Comparison of ENCODE assay signal across 22 mouse cellular contexts in the genomic region with DNA sequence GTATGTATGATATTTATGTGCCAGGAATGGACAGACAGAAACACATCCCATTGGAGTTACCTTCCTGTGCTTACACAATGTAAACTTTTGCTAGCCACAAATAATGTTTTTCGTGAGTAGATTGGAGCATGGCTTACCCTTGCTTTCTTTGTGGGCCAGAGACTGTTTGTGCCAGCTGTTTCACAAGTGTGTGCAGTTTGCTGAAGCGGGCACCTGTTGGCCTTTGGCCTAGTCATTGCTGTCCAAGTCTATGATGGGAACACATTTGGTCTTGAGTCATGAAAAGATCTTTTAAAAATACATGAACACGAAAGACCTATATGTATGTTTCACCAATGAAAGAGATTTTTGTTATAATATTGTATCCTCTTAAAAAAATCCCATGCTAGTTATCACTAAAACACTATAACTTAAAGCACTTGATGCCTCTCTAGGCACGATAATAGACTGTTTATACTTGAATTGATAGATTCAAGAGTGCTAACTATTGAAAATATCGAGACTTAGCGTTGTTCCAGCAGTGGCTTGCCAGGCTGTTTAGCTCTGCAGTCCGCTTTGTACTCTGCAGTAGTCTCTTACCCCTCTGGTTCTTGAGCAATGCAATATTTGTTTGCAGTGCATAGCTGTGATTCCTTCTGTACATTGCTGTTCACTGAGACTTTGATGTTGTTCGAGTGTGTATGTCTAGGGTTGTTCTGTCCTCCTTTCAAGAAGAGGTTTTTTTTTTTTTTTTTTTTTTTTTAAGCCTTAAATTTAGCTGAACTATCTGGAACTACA. TPM values are rescaled to one million over a fixed set of nuclear protein-coding genes. Genes with fewer than 3 reads are reported as not detected.
A peak's percentile ranks its signal among the peaks of the same experiment; 100 is the strongest.
DNase-seq lines count a peak whose midpoint lies in the region; ATAC-seq and TF ChIP-seq lines count a peak whose summit lies in the region.
"Had no signal": no experiment of that assay in that cellular context is flagged by ENCODE, and none has a peak within 500 bp of the region (broad histone marks: within the 10 kb centered on the region; RNA-seq: fewer than 3 reads in every experiment).

No protein-coding gene starts in this region.

- no peak overlapping the region for H3K4me3 ChIP-seq in gastrocnemius, adult 2 months
- no peak overlapping the region for H3K4me3 ChIP-seq in liver, postnatal 0 days (ENCODE audit: low read depth, low read length)
- H3K4me3 ChIP-seq in liver, embryonic 11.5 days (ENCODE audit: low read depth, low read length), result no peak overlapping the region
- H3K4me3 ChIP-seq: embryonic facial prominence, embryonic 15.5 days; erythroblast, embryonic 14.5 days; forebrain, embryonic 10.5 days; heart, embryonic 10.5 days; hindbrain, embryonic 12.5 days had no signal

- H3K27ac ChIP-seq in gastrocnemius, adult 2 months, result peak overlapping the region; percentile 12; the same call in 1 of the 2 replicates
- peak overlapping the region; percentile 44 for H3K27ac ChIP-seq in liver, postnatal 0 days (ENCODE audit: low read depth)
- no peak overlapping the region for H3K27ac ChIP-seq in liver, embryonic 11.5 days (ENCODE audit: low read depth, low read length)
- H3K27ac ChIP-seq: embryonic facial prominence, embryonic 15.5 days; forebrain, embryonic 10.5 days; hindbrain, embryonic 12.5 days had no signal

- 67% methylated on average over 8 of the region's 8 CpGs for WGBS in liver, postnatal 0 days (ENCODE audit: insufficient replicate concordance)
- 86% methylated on average over 8 of the region's 8 CpGs for WGBS in liver, embryonic 11.5 days

- peaks cover 3% of the 10 kb centered on the region; the same call in 1 of the 2 replicates for H3K9me3 ChIP-seq in liver, postnatal 0 days (ENCODE audit: low read length)
- H3K9me3 ChIP-seq in liver, embryonic 11.5 days (ENCODE audit: control insufficient read depth, low read length), result no peaks in the 10 kb centered on the region
- H3K9me3 ChIP-seq: embryonic facial prominence, embryonic 15.5 days; forebrain, embryonic 10.5 days; heart, embryonic 10.5 days; hindbrain, embryonic 12.5 days had no signal

- H3K9ac ChIP-seq in liver, postnatal 0 days (replicated peaks), result no peak overlapping the region
- no peak overlapping the region for H3K9ac ChIP-seq in liver, embryonic 11.5 days (ENCODE audit: low read depth, low read length)
- H3K9ac ChIP-seq: embryonic facial prominence, embryonic 15.5 days; hindbrain, embryonic 12.5 days had no signal

- TF ChIP-seq EP300 in liver, postnatal 0 days (IDR thresholded peaks at IDR 0.05; ENCODE audit: low read depth), result no peak

- H3K36me3 ChIP-seq in liver, postnatal 0 days (replicated peaks; ENCODE audit: insufficient read depth, low read length), result no peaks in the 10 kb centered on the region
- no peaks in the 10 kb centered on the region; the same call in 1 of the 2 replicates for H3K36me3 ChIP-seq in liver, embryonic 11.5 days (ENCODE audit: control insufficient read depth, insufficient read depth, low read length)

- peaks cover 28% of the 10 kb centered on the region for H3K4me1 ChIP-seq in liver, postnatal 0 days (ENCODE audit: insufficient read depth)
- peaks cover 14% of the 10 kb centered on the region for H3K4me1 ChIP-seq in liver, embryonic 11.5 days (replicated peaks; ENCODE audit: control insufficient read depth, insufficient read depth, low read length)

- intact Hi-C loops in gastrocnemius, adult 2 months (cut with DNase I), result no loop called here
- intact Hi-C loops in gastrocnemius, postnatal 36 days (cut with DNase I), result no loop called here

- ATAC-seq in liver, postnatal 0 days, result peak; percentile 77
- ATAC-seq in liver, embryonic 11.5 days (replicated peaks; ENCODE audit: low FRiP score), result no peak
- ATAC-seq: forebrain, embryonic 14.5 days; hindbrain, embryonic 16.5 days; inflammation-experienced regulatory T-cells, adult 6 months had no signal

- peak; percentile 43 for DNase-seq in adrenal gland, postnatal 10 days
- no peak for DNase-seq in adrenal gland, adult 18-20 months (ENCODE audit: low spot score in 2 of 2)
- peak; percentile 55 for DNase-seq in gastrocnemius, adult 2 months
- DNase-seq in gastrocnemius, postnatal 36 days, result no peak
- DNase-seq in liver, postnatal 0 days, result no peak
- no peak for DNase-seq in liver, embryonic 11.5 days (ENCODE audit: low spot score)
- DNase-seq in adipocyte (ENCODE audit: low spot score), result peak; percentile 19
- no peak for DNase-seq in yolk sac, embryonic 10.5 days (ENCODE audit: low spot score)
- DNase-seq: cerebellum, adult 11-12 months; cerebellum, adult 9-10 months; cerebellum, postnatal 36 days; heart, adult 18-20 months; heart, postnatal 10 days; heart, postnatal 4 days had no signal

- TF ChIP-seq CTCF in gastrocnemius, adult 2 months (IDR thresholded peaks at IDR 0.05), result no peak
- no peak for TF ChIP-seq CTCF in liver, postnatal 0 days (IDR thresholded peaks at IDR 0.05; ENCODE audit: low read depth)

- no peaks in the 10 kb centered on the region for H3K27me3 ChIP-seq in liver, postnatal 0 days (ENCODE audit: insufficient read depth, low read length)
- H3K27me3 ChIP-seq in liver, embryonic 11.5 days (replicated peaks; ENCODE audit: control insufficient read depth, insufficient read depth, low read length), result no peaks in the 10 kb centered on the region
- H3K27me3 ChIP-seq: embryonic facial prominence, embryonic 15.5 days; hindbrain, embryonic 12.5 days had no signal

- H3K4me2 ChIP-seq in liver, postnatal 0 days (ENCODE audit: low read depth, low read length), result 0 out of 2 replicates have a peak overlapping the region, but pooled peaks have one; percentile 4
- no peak overlapping the region for H3K4me2 ChIP-seq in liver, embryonic 11.5 days
- H3K4me2 ChIP-seq: embryonic facial prominence, embryonic 15.5 days; hindbrain, embryonic 12.5 days had no signal

RNA-seq across cellular contexts. Expression of a gene that starts 8.1 kb away (rescaled TPM):
- 10 to 100 TPM; 54.8 to 75.8 TPM for total RNA-seq in adrenal gland, postnatal 10 days (2021)
- total RNA-seq in adrenal gland, adult 18-20 months (2021), result 10 to 100 TPM; 36.9 to 63.6 TPM
- total RNA-seq in gastrocnemius, adult 2 months (2021), result 10 to 100 TPM; 50.2 to 51.8 TPM
- total RNA-seq in gastrocnemius, postnatal 36 days (2021), result 10 to 100 TPM; 40.3 to 42.4 TPM
- 38.9 and 40.8 TPM in 2 replicates for polyA plus RNA-seq in liver, postnatal 0 days (2015; fragmentation: Nextera tagmentation; extraction: Ambion mirVana)
- 54.4 and 69.8 TPM in 2 replicates for polyA plus RNA-seq in liver, embryonic 11.5 days (2014; fragmentation: Nextera tagmentation; extraction: Ambion mirVana)

RNA-seq across cellular contexts. Expression of a gene that starts 42.2 kb away (rescaled TPM):
- total RNA-seq in adrenal gland, postnatal 10 days (2021), result 10 to 100 TPM in 1 of 2 experiments, 1 to 10 TPM in 1; 7.0 to 11.0 TPM
- 1 to 10 TPM; 7.8 to 8.2 TPM for total RNA-seq in adrenal gland, adult 18-20 months (2021)
- total RNA-seq in gastrocnemius, adult 2 months (2021), result 1 to 10 TPM; 1.8 to 1.9 TPM
- total RNA-seq in gastrocnemius, postnatal 36 days (2021), result 1 to 10 TPM; 1.1 to 1.5 TPM
- polyA plus RNA-seq in liver, postnatal 0 days (2015; fragmentation: Nextera tagmentation; extraction: Ambion mirVana), result 3.2 and 3.3 TPM in 2 replicates
- polyA plus RNA-seq in liver, embryonic 11.5 days (2014; fragmentation: Nextera tagmentation; extraction: Ambion mirVana), result 9.9 and 11.7 TPM in 2 replicates

Comparison
In these comparisons a context has a peak if more than half of its experiments do, and no peak if none do; other contexts are left out.
1. DNase-seq: peak in adrenal gland, postnatal 10 days (single experiment), gastrocnemius, adult 2 months (single experiment) and adipocyte (single experiment); none in adrenal gland, adult 18-20 months (0 of 2), gastrocnemius, postnatal 36 days (0 of 2), liver, postnatal 0 days (single experiment), liver, embryonic 11.5 days (single experiment) and yolk sac, embryonic 10.5 days (single experiment).